Mouse (Mus musculus) urinary bladder, adult 18-20 months (tissue): ENCODE data around the gene Myoc.

ENCODE experiments used
- DNase-seq, 2 experiments: peaks; one replicate each; pipeline ENCODE4 v3.0.0; 2022; ENCODE audit warnings: low spot score in 2 of 2, mixed read lengths in 2 of 2

The Myoc gene

GRCm38 (mm10) chr1:162648416-162648815, 9.5 kb downstream of the Myoc start:
- no peak for DNase-seq

- no peak for DNase-seq
These were observed 19.2 kb downstream of the Myoc start, which contains the start of gene Myocos for GRCm38 (mm10) chr1:162658119-162658518. TSS of gene Myocos (minus strand) at chr1:162658219.

DNA sequence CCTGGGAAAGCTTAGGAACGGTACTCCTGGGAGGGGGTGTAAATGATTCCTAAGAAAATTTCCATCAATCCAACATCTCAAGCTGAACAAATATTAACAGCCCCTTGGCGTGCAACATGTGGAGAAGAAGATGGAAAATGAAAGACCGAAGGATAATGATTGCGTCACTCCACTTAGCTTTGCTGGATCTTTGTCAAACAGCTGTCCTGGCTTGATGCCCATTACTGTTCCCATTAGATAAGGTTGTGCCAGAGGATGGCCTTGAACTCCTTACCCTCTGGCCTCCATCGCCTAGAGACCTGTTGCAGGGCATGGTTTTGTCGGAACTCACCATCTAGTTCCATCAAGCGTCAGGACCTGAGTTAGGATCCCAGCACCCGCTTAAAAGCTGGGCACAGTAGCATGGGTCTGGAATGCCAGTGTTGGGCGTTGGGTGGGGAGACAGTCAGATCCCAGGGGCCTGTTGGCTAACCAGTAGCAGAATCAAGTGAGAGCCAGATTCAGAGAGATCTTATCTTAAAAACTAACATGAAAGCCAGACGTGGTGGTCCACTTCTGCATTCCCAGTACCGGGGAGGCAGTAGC, 21.4 kb downstream of the Myoc start:
- no peak for DNase-seq

GRCm38 (mm10) chr1:162664826-162665475, 26.0 kb downstream of the Myoc start:
- DNase-seq: peak; percentile 24 to 39

DNA sequence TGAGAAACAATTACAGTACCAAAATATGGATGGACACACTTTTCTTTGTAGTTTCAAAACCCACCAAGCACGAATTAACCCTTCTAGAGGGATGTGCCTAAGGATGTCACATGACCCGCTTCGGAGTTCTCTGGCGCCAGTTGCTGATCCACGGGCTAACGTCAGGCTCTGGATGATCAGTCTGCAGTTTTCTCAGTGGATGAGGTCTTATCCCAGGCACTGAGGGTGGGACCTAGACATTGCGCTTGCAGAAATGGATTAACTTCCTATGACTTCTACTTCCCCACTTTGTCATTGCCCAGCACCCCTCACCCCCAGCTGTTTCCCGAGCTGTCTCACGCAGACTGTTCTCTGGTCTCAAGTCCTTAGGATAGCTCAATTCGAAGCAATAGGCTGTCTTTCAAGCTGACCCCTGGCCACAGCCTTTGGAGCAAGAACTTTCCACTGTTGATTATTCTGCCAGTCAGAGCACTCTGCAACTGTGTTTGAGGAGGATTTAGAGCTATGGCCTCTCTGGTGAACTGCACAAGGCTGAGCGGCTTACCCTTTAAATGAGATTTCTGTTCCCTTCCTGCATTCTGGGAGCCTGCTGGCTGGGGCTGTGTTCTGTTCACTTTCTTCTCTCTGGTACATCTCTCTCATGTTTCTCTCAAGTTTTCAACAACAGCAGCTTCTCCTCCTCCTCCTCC, 26.7 kb downstream of the Myoc start:
- DNase-seq: no peak

- DNase-seq: no peak
These were observed 54.8 kb downstream of the Myoc start for GRCm38 (mm10) chr1:162693721-162694120.

DNA sequence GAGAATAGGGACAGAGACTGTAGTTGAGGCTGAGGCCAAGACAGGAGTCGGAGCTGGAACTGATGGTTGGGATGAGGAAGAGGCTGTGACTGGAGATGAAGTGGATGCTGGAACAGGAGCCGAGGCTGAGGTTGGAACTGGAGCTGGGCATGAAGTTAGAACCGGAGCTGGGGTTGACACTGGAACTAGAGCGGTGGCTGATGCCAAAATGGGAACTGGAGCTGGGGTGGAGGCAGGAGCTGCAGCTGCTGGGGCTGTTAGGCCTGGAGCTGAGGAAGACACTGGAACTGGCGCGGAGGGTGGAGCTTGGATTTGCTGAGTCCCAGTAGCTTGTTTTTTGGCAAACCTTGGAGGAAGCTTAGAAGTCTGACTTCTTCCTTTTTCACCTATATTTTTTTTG, 58.9 kb downstream of the Myoc start:
- DNase-seq: no peak
